Mouse (Mus musculus) lung, embryonic 16.5 days (tissue): ENCODE measurements around the gene Skil. TPM values are rescaled to one million over a fixed set of nuclear protein-coding genes. Genes with fewer than 3 reads are reported as not detected.

Experiments
- ATAC-seq: fragments of 200-750 bp; cut with Nextera tagmentation; 2 replicates; pipeline ENCODE4 v1.8.0; 2017; ENCODE audit warnings: low read depth, mild to moderate bottlenecking, moderate library complexity
- H3K27ac ChIP-seq: fragments of 300-500 bp; sonication (generic); 2 replicates; pipeline ENCODE4 v1.5.1; 2014; ENCODE audit warnings: mild to moderate bottlenecking, control low read depth, low read length
- H3K27me3 ChIP-seq: fragments of 300-500 bp; sonication (generic); 2 replicates; pipeline ENCODE4 v1.6.1; 2014; ENCODE audit warnings: low read depth, low read length, mixed read lengths; ENCODE audit not compliant: control insufficient read depth, insufficient read depth
- H3K36me3 ChIP-seq: fragments of 300-500 bp; sonication (generic); 2 replicates; pipeline ENCODE4 v1.6.1; 2014; ENCODE audit warnings: low read length; ENCODE audit not compliant: control insufficient read depth, insufficient read depth
- H3K4me1 ChIP-seq: fragments of 300-500 bp; sonication (generic); replicated peaks from 2 replicates; pipeline ENCODE4 v1.6.1; 2014; ENCODE audit warnings: low read length, mixed read lengths; ENCODE audit not compliant: control insufficient read depth, insufficient read depth
- H3K4me2 ChIP-seq: fragments of 300-500 bp; sonication (generic); 2 replicates; pipeline ENCODE4 v1.6.1; 2014; ENCODE audit warnings: low read depth, low read length, control low read depth
- H3K4me3 ChIP-seq: fragments of 300-500 bp; sonication (generic); 2 replicates; pipeline ENCODE4 v1.5.1; 2014; ENCODE audit warnings: mild to moderate bottlenecking, low read length, control low read depth
- H3K9ac ChIP-seq: fragments of 300-500 bp; sonication (generic); 2 replicates; pipeline ENCODE4 v1.6.1; 2014; ENCODE audit warnings: low read length, control low read depth
- H3K9me3 ChIP-seq: fragments of 300-500 bp; sonication (generic); 2 replicates; pipeline ENCODE4 v1.6.1; 2016; ENCODE audit warnings: low read length; ENCODE audit not compliant: control insufficient read depth
- WGBS: fragments of 180-500 bp; shearing (Covaris S2); extraction: QIAGEN DNeasy Blood & Tissue Kit; methylation state at CpG from one replicate; pipeline ENCODE4 v1.1.7; 2014; 5-methylcytosine and 5-hydroxymethylcytosine counted together
- polyA plus RNA-seq: library from polyadenylated mRNA; unstranded; fragments of >200 nt; fragmentation: Nextera tagmentation; extraction: Ambion mirVana; gene quantifications from 2 replicates; pipeline ENCODE4 v1.2.1, GENCODE M21; 2015

Skil gene
- polyA plus RNA-seq, 1 experiment from 2014 or later: 22.2 TPM

DNA sequence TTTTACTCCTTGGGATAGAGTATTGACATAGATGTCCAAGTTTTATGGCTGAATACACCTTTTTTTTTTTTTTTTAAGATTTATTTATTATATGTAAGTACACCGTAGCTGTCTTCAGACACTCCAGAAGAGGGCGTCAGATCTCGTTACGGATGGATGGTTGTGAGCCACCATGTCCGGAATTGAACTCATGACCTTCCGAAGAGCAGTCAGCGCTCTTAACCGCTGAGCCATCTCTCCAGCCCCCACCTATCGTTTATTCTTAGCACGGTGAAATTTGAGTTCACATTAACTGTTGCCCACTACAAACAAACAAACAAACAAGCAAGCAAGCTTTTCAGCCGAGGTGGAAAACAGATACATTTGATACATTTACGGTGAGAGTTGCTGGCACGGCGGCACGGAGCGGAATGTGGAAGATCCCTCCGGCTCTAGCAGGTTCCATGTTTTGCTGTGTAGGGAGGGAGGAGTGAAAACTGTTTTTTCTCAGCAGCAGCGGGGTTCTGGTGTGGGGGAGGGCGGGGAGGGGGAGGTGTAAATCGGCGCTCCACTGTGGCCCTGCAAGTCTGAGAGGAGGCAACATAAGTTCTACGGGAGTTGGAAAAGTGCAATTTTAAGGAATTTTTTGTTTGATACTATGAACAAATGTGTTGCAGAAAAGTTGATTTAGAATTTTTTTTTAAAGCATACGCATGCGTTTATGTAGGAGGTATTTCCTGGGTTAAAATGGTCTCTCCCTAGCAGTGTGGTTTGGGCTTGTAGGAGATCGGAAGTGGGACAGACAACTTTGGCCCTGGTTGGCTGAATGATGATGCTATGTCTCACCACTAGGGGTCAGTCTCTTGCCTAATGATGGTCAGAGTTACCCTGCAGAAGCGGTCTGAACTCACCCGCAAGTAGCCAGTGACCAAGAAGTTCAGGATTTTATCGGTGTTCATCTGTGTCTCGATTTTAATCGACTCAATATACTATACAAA lies 37.9 kb upstream of the Skil start:
- Histone ChIP-seq H3K4me3 (peak overlapping the region; percentile 64), H3K4me1 (no peaks in the 10 kb centered on the region), H3K4me2 (peak overlapping the region; percentile 70), H3K27me3 (no peaks in the 10 kb centered on the region), H3K9ac (peak overlapping the region; percentile 66), H3K27ac (peak overlapping the region; percentile 85), H3K36me3 (no peaks in the 10 kb centered on the region; the same call in 1 of the 2 replicates), H3K9me3 (no peaks in the 10 kb centered on the region)
- peak; percentile 89 for ATAC-seq
- WGBS: under 1% methylated on average over 30 of the region's 30 CpGs

DNA sequence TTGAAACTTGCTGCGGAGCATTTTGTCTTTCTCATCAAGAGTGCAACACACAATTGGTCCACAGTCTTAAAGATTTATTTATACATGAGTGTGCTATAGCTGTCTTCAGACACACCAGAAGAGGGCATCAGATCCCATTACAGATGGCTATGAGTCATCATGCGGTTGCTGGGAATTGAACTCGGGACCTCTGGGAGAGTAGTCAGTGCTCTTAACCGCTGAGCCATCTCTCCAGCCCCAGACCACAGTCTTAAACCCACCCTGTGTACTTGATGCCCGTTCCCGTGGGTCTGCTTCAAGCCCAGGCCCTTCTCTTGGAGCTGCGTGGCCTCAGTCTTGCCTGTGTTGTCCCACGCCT lies 34.1 kb upstream of the Skil start:
- Histone ChIP-seq H3K4me2 (no peak overlapping the region), H3K27me3 (no peaks in the 10 kb centered on the region), H3K9ac (no peak overlapping the region), H3K4me1 (no peaks in the 10 kb centered on the region), H3K4me3 (no peak overlapping the region), H3K9me3 (no peaks in the 10 kb centered on the region), H3K27ac (no peak overlapping the region), H3K36me3 (no peaks in the 10 kb centered on the region)
- WGBS: 82% methylated on average over 8 of the region's 8 CpGs
- ATAC-seq: no peak

DNA sequence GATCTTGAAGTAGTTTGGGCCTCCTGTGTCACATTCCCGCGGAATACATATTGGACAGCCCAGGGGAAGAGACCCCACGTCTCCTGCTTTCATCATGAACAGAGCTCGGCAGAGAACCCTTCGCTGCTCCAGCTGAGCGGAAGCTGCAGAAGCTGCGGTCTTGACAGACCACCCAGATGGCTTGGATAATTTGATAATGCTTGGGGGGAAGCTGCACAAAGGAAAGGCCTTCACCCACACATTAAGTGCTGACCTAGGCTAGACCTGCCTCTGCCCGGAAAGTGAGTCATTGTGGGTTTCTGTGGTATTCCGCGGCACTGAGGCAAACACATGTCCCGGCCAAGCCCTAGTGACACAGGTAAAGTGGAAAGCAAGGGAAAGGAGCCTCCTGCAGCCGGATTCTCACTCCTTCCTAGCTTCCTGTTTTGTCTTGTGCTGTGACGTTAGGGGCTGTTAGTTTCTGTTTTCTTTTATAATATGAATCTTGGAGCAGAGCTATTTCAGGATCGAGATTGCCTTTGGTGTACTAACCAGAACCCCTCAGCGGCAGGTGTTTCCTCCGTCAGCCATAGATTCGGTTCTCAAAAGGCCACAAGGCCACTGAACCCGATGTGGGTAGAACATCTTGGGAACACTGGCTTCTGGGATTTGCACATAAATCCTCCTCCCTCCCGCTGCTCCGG lies 33.6 kb upstream of the Skil start:
- Histone ChIP-seq H3K9me3 (no peaks in the 10 kb centered on the region), H3K36me3 (no peaks in the 10 kb centered on the region), H3K4me3 (no peak overlapping the region), H3K4me1 (no peaks in the 10 kb centered on the region), H3K9ac (no peak overlapping the region), H3K27me3 (no peaks in the 10 kb centered on the region), H3K27ac (no peak overlapping the region), H3K4me2 (0 out of 2 replicates have a peak overlapping the region, but pooled peaks have one; percentile 4)
- ATAC-seq: no peak
- 59% methylated on average over 20 of the region's 20 CpGs for WGBS

DNA sequence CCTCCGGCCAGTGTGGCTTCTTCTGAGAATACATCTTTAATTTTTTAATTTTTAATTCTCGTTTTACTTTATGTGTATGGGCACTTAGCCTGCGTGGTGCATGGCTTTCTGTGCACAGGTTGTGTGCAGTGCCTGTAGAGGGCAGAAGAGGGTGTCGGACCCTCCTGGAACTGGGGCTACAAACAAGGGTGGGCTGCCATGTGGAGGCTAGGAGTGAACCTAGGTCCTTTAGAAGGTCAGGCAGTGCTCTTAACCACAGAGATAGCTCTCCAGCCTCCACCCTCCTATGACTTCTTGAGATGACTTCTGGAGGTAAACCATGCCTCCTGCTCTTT lies 33.1 kb upstream of the Skil start:
- Histone ChIP-seq H3K4me3 (no peak overlapping the region), H3K36me3 (no peaks in the 10 kb centered on the region), H3K4me1 (no peaks in the 10 kb centered on the region), H3K27me3 (no peaks in the 10 kb centered on the region), H3K9me3 (no peaks in the 10 kb centered on the region), H3K9ac (no peak overlapping the region), H3K27ac (no peak overlapping the region), H3K4me2 (0 out of 2 replicates have a peak overlapping the region, but pooled peaks have one; percentile 4)
- WGBS: 72% methylated on average over 4 of the region's 4 CpGs
- no peak for ATAC-seq

DNA sequence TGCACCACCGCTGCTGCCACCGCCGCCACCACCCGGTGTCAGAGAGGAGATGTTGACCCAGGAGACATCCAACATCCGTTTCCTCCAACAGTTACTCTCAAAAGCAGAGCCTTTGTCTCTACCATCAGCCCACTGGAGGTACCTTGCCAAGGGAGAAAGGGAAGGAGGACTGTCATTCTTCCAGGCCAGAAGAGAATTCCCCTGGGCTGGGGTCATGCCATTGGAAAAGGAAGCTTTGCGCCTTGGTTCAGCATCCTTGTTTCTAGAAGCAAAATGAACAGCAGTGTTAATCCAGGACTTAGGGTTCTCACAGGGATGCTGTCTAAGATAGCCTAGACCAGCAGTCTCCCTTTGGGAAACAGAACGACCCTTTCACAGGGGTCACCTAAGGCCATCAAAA lies 32.5 kb upstream of the Skil start:
- Histone ChIP-seq H3K9ac (no peak overlapping the region), H3K4me1 (no peaks in the 10 kb centered on the region), H3K4me2 (no peak overlapping the region), H3K4me3 (no peak overlapping the region), H3K36me3 (no peaks in the 10 kb centered on the region), H3K9me3 (no peaks in the 10 kb centered on the region), H3K27me3 (no peaks in the 10 kb centered on the region), H3K27ac (no peak overlapping the region)
- WGBS: 80% methylated on average over 7 of the region's 7 CpGs
- no peak for ATAC-seq

DNA sequence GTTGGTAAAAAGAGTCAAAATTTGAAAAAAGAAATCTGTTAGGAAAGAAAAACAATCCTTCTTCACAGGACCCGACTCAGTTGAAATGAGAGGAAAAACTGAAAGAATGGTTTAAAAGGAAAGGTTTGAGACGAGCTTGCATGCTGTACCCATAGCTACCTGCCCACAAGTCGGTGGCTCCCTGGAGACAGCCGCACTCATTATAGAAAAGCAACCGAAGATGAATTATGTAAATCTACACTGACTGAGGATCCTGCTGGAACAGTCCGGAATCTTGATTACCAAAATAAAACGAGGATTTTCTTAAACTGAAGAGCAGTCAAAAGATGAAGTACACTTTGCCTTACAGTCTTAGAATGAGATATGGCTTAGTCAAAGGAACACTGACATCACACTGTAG lies 26.4 kb upstream of the Skil start:
- 74% methylated on average over 7 of the region's 7 CpGs for WGBS

DNA sequence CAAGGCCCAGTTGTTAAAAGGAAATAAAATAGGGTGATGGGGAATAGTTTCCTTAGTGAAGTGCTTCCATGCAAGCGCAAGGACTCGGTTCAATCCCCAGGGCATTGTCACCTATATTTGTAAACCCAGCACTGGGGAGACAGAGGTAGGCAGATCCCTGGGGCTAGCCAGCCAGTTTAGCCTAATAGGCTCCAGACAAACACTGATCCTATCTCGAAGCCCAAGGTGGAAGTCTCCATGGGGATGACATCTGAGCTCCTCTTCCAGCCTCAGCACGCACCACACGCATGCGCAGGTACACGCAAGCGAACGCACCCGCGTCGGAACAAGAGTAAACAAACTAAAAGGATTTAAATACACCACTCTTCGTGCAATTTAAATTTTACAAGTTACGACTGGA lies 23.1 kb upstream of the Skil start:
- ATAC-seq: no peak
- H3K4me3 ChIP-seq: no peak overlapping the region
- no peak overlapping the region for H3K27ac ChIP-seq
- no peaks in the 10 kb centered on the region for H3K4me1 ChIP-seq
- H3K36me3 ChIP-seq: no peaks in the 10 kb centered on the region
- no peak overlapping the region for H3K4me2 ChIP-seq
- H3K9me3 ChIP-seq: no peaks in the 10 kb centered on the region
- no peak overlapping the region for H3K9ac ChIP-seq
- WGBS: 82% methylated on average over 14 of the region's 14 CpGs
- no peaks in the 10 kb centered on the region for H3K27me3 ChIP-seq

More for the DNA sequence above, 26.4 kb upstream of the Skil start:
- Histone ChIP-seq H3K27ac (no peak overlapping the region), H3K4me1 (no peaks in the 10 kb centered on the region), H3K9ac (no peak overlapping the region), H3K27me3 (no peaks in the 10 kb centered on the region), H3K9me3 (no peaks in the 10 kb centered on the region), H3K4me2 (no peak overlapping the region), H3K4me3 (no peak overlapping the region), H3K36me3 (no peaks in the 10 kb centered on the region)
- ATAC-seq: no peak

DNA sequence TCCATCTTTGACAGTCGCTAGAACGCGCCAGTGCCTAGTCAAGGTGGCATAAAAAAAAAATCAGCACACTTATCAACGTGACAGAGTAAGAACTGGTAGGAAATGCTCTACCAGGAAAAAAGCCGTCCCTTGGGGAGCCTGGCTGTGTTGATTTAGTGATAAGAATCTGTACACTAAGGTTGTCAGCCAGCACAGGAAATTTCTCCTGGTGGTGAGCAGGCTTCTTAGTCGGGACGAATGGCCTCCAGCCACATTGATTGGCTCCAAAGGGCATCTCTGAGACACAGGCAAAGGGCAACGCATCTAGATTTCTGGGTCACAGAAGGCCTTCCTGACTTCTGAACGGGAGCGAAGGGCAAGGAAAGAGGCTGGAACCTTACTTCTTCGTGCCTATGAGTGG lies 19.1 kb upstream of the Skil start:
- H3K4me2 ChIP-seq: no peak overlapping the region
- WGBS: 25% methylated on average over 11 of the region's 11 CpGs
- H3K27me3 ChIP-seq: no peaks in the 10 kb centered on the region
- H3K9ac ChIP-seq: no peak overlapping the region
- no peaks in the 10 kb centered on the region for H3K4me1 ChIP-seq
- H3K36me3 ChIP-seq: no peaks in the 10 kb centered on the region
- peak; percentile 76; the same call in 1 of the 2 replicates for ATAC-seq
- H3K4me3 ChIP-seq: no peak overlapping the region
- H3K27ac ChIP-seq: no peak overlapping the region
- no peaks in the 10 kb centered on the region for H3K9me3 ChIP-seq

DNA sequence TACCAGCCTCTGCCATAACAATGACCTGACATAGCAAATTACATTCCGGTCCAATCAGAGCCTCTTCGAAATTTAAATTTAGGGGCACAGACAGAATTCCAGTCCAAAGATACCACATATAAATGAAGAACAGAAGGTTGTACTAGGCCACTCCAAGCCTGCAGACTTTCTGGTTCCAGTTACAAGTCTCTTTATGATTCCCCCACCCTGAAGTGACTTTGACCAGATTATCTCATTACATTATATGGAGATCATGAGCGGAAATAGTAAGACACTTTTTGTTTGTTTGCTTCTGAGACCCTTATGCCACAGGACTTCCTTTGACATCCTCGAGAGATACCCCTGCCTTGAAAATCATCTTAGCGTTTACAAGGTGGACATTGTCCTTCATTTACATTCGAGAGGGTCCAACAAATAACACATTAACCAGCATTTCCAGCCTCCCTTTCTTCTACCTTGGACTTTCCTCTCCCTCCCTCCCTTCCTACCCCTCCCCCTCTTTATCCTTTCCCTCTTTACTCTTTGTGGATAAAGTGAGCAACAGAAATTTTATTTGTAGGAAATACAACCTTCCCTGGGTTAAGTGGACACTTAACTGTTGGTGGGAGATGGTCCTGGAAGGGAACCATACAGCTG lies 17.7 kb upstream of the Skil start:
- no peak overlapping the region for H3K4me2 ChIP-seq
- ATAC-seq: no peak
- H3K9me3 ChIP-seq: no peaks in the 10 kb centered on the region
- no peak overlapping the region for H3K9ac ChIP-seq
- no peak overlapping the region for H3K4me3 ChIP-seq
- H3K27me3 ChIP-seq: no peaks in the 10 kb centered on the region
- no peaks in the 10 kb centered on the region for H3K4me1 ChIP-seq
- H3K27ac ChIP-seq: no peak overlapping the region
- WGBS: 85% methylated on average over 6 of the region's 6 CpGs
- H3K36me3 ChIP-seq: no peaks in the 10 kb centered on the region
